Mouse (Mus musculus): Measurements from ENCODE around the gene Olfr777. TPM values are rescaled to one million over a fixed set of nuclear protein-coding genes. Genes with fewer than 3 reads are reported as not detected.
"Not testable (repeated sequence)": the region's sequence is repeated elsewhere in the genome, so short reads cannot be mapped to it uniquely, and the experiment has no call there.

Gene Olfr777
- polyA plus RNA-seq (2016; fragmentation: Nextera tagmentation; extraction: Ambion mirVana), result not detected in 2 replicates

DNA sequence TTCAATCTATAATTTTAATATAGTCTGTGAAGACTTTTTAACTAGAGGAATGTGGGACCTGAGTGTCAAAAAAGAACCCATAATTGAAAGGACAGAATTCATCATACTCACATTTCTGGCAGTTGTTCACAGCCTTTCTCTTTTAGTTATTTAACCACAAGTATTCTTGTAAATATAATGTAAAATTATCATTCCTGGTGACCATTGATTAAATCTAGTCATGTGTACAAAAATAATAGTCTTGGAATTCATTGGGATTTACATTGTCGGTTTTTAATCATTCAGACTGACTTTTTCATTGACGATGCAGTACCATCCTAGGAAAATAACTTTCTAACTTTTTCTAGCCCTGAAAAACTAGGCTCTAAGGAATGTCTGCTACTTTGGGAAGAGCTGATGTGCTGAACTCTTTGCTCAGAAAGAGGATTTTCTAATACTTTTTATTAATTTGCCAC lies at the start of gene Olfr777:
Gene Olfr777, minus strand, starts transcription at position 405 of the 455 bp plus-strand sequence.
- no peaks in the 10 kb centered on the region for H3K27me3 ChIP-seq (replicated peaks)
- H3K27ac ChIP-seq (ENCODE audit: poor library complexity, severe bottlenecking), result no peak within 1 kb of the TSS
- no peak within 1 kb of the TSS for H3K4me3 ChIP-seq
- no peaks in the 10 kb centered on the region for H3K9me3 ChIP-seq (replicated peaks)
- WGBS, result 83% methylated on average over 2 of the region's 2 CpGs
- H3K4me2 ChIP-seq, result no peak within 1 kb of the TSS
- no peaks in the 10 kb centered on the region for H3K36me3 ChIP-seq
- H3K4me1 ChIP-seq (replicated peaks), result no peaks in the 10 kb centered on the region
- no peak for ATAC-seq (ENCODE audit: insufficient number of reproducible peaks, low FRiP score)
- H3K9ac ChIP-seq, result no peak within 1 kb of the TSS

GRCm38 (mm10) chr10:129317817-129318216 lies 46.5 kb upstream of the Olfr777 start, which contains the start of gene Olfr780:
Olfr780 (plus strand) TSS chr10:129318117.
- H3K36me3 ChIP-seq, result no peaks in the 10 kb centered on the region
- H3K4me1 ChIP-seq (replicated peaks), result no peaks in the 10 kb centered on the region
- H3K4me3 ChIP-seq, result no peak within 1 kb of the TSS
- H3K27me3 ChIP-seq (replicated peaks), result no peaks in the 10 kb centered on the region
- H3K4me2 ChIP-seq, result no peak within 1 kb of the TSS
- no peak for ATAC-seq (ENCODE audit: insufficient number of reproducible peaks, low FRiP score)
- H3K27ac ChIP-seq (ENCODE audit: poor library complexity, severe bottlenecking), result no peak within 1 kb of the TSS
- no peak within 1 kb of the TSS for H3K9ac ChIP-seq
- no peaks in the 10 kb centered on the region for H3K9me3 ChIP-seq (replicated peaks)
- WGBS, result 70% methylated on average over 3 of the region's 3 CpGs

- H3K36me3 ChIP-seq; H3K27me3 ChIP-seq (replicated peaks); H3K9ac ChIP-seq; H3K4me2 ChIP-seq; H3K9me3 ChIP-seq (replicated peaks); H3K4me3 ChIP-seq; H3K4me1 ChIP-seq (replicated peaks); H3K27ac ChIP-seq (ENCODE audit: poor library complexity, severe bottlenecking); ATAC-seq (ENCODE audit: insufficient number of reproducible peaks, low FRiP score): not testable (repeated sequence)
- WGBS, result no CpG with 5 or more reads among the region's 1 CpGs
Observed at GRCm38 (mm10) chr10:129313521-129313920, 42.2 kb upstream of the Olfr777 start.

- ATAC-seq (ENCODE audit: insufficient number of reproducible peaks, low FRiP score); H3K4me2 ChIP-seq; H3K4me3 ChIP-seq; H3K27me3 ChIP-seq (replicated peaks); H3K36me3 ChIP-seq; H3K9ac ChIP-seq; H3K9me3 ChIP-seq (replicated peaks); H3K4me1 ChIP-seq (replicated peaks); H3K27ac ChIP-seq (ENCODE audit: poor library complexity, severe bottlenecking): not testable (repeated sequence)
- WGBS, result 39% methylated on average over 1 of the region's 1 CpGs
Observed at GRCm38 (mm10) chr10:129312973-129313372, 41.7 kb upstream of the Olfr777 start.

GRCm38 (mm10) chr10:129258827-129259226 lies 12.5 kb downstream of the Olfr777 start, which contains the start of gene Olfr776:
Olfr776 (plus strand) TSS chr10:129259127.
- Histone ChIP-seq H3K4me1 (replicated peaks) (no peaks in the 10 kb centered on the region), H3K27ac (ENCODE audit: poor library complexity, severe bottlenecking) (no peak within 1 kb of the TSS), H3K4me2 (no peak within 1 kb of the TSS), H3K36me3 (no peaks in the 10 kb centered on the region), H3K9me3 (replicated peaks) (no peaks in the 10 kb centered on the region), H3K9ac (no peak within 1 kb of the TSS), H3K27me3 (replicated peaks) (no peaks in the 10 kb centered on the region), H3K4me3 (no peak within 1 kb of the TSS)
- no peak for ATAC-seq (ENCODE audit: insufficient number of reproducible peaks, low FRiP score)

GRCm38 (mm10) chr10:129248112-129248511 lies 23.2 kb downstream of the Olfr777 start, which contains the start of gene Olfr775:
Olfr775 (plus strand) TSS chr10:129248412.
- ATAC-seq (ENCODE audit: insufficient number of reproducible peaks, low FRiP score), result no peak
- Histone ChIP-seq H3K4me3 (no peak within 1 kb of the TSS), H3K36me3 (no peaks in the 10 kb centered on the region), H3K27ac (ENCODE audit: poor library complexity, severe bottlenecking) (no peak within 1 kb of the TSS), H3K27me3 (replicated peaks) (no peaks in the 10 kb centered on the region), H3K9me3 (replicated peaks) (0 out of 2 replicates have a peak, but pooled peaks cover 3% of the 10 kb centered on the region), H3K4me1 (replicated peaks) (no peaks in the 10 kb centered on the region), H3K9ac (no peak within 1 kb of the TSS), H3K4me2 (no peak within 1 kb of the TSS)
- WGBS, result 73% methylated on average over 3 of the region's 3 CpGs

- Histone ChIP-seq H3K9ac (no peak within 1 kb of the TSS), H3K4me3 (no peak within 1 kb of the TSS), H3K27ac (ENCODE audit: poor library complexity, severe bottlenecking) (no peak within 1 kb of the TSS), H3K36me3 (no peaks in the 10 kb centered on the region), H3K4me1 (replicated peaks) (no peaks in the 10 kb centered on the region), H3K27me3 (replicated peaks) (no peaks in the 10 kb centered on the region), H3K4me2 (no peak within 1 kb of the TSS), H3K9me3 (replicated peaks) (0 out of 2 replicates have a peak, but pooled peaks cover 5% of the 10 kb centered on the region)
- WGBS, result 63% methylated on average over 2 of the region's 2 CpGs
- no peak for ATAC-seq (ENCODE audit: insufficient number of reproducible peaks, low FRiP score)
Observed at GRCm38 (mm10) chr10:129235904-129236303, 35.4 kb downstream of the Olfr777 start, which contains the start of gene Olfr774. Olfr774 (plus strand) TSS chr10:129236204.

DNA sequence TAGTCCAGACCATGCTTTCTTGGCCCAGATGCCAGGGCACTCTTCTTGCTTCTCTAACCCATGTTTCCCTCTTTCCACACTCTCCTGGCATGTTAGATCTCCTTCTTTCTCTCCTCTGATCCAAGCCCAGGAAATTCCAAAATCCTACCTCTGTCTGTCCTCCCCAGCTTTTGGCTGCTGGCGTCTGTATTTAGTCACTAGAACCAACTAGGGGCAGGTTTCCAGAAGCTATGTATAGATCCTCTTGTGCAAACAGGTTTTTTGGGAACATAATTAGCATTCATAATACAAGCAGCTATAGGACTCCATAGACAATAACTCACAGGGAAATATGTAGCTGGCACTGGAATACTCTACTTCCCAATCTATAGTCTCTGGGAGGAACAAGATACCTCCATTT lies 40.5 kb downstream of the Olfr777 start:
- Histone ChIP-seq H3K9ac (no peak overlapping the region), H3K36me3 (no peaks in the 10 kb centered on the region), H3K27ac (ENCODE audit: poor library complexity, severe bottlenecking) (no peak overlapping the region), H3K4me3 (no peak overlapping the region), H3K4me1 (replicated peaks) (no peaks in the 10 kb centered on the region), H3K9me3 (replicated peaks) (peaks cover 18% of the 10 kb centered on the region; the same call in 1 of the 2 replicates), H3K4me2 (no peak overlapping the region), H3K27me3 (replicated peaks) (no peaks in the 10 kb centered on the region)
- no peak for ATAC-seq (ENCODE audit: insufficient number of reproducible peaks, low FRiP score)
- WGBS, result 62% methylated on average over 1 of the region's 1 CpGs

Other genes starting within 250 kb of the Olfr777 start
- gene Olfr764-ps1, start 231.6 kb downstream of the Olfr777 start, polyA plus RNA-seq (2016; fragmentation: Nextera tagmentation; extraction: Ambion mirVana), result not detected in 2 replicates
- not detected in 2 replicates for gene Olfr765, start 221.5 kb downstream of the Olfr777 start, polyA plus RNA-seq (2016; fragmentation: Nextera tagmentation; extraction: Ambion mirVana)
- gene Olfr766-ps1, start 202.5 kb downstream of the Olfr777 start, polyA plus RNA-seq (2016; fragmentation: Nextera tagmentation; extraction: Ambion mirVana), result not detected in 2 replicates
- not detected in 2 replicates for gene Olfr767, start 188.6 kb downstream of the Olfr777 start, polyA plus RNA-seq (2016; fragmentation: Nextera tagmentation; extraction: Ambion mirVana)
- not detected in 2 replicates for gene Olfr768, start 172.1 kb downstream of the Olfr777 start, polyA plus RNA-seq (2016; fragmentation: Nextera tagmentation; extraction: Ambion mirVana)
- gene Olfr769, start 153.6 kb downstream of the Olfr777 start, polyA plus RNA-seq (2016; fragmentation: Nextera tagmentation; extraction: Ambion mirVana), result not detected in 2 replicates
- not detected in 2 replicates for gene Olfr770, start 132.5 kb downstream of the Olfr777 start, polyA plus RNA-seq (2016; fragmentation: Nextera tagmentation; extraction: Ambion mirVana)
- gene Olfr771, start 106.7 kb downstream of the Olfr777 start, polyA plus RNA-seq (2016; fragmentation: Nextera tagmentation; extraction: Ambion mirVana), result not detected in 2 replicates
- gene Olfr772, start 93.6 kb downstream of the Olfr777 start, polyA plus RNA-seq (2016; fragmentation: Nextera tagmentation; extraction: Ambion mirVana), result not detected in 2 replicates
- gene Olfr773, start 84.1 kb downstream of the Olfr777 start, polyA plus RNA-seq (2016; fragmentation: Nextera tagmentation; extraction: Ambion mirVana), result not detected in 2 replicates
- not detected in 2 replicates for gene Olfr774, start 35.3 kb downstream of the Olfr777 start, polyA plus RNA-seq (2016; fragmentation: Nextera tagmentation; extraction: Ambion mirVana)
- not detected in 2 replicates for gene Olfr775, start 23.1 kb downstream of the Olfr777 start, polyA plus RNA-seq (2016; fragmentation: Nextera tagmentation; extraction: Ambion mirVana)
- not detected in 2 replicates for gene Olfr776, start 12.4 kb downstream of the Olfr777 start, polyA plus RNA-seq (2016; fragmentation: Nextera tagmentation; extraction: Ambion mirVana)
- gene Olfr780, start 46.6 kb upstream of the Olfr777 start, polyA plus RNA-seq (2016; fragmentation: Nextera tagmentation; extraction: Ambion mirVana), result not detected in 2 replicates
- not detected in 2 replicates for gene Olfr781, start 57.4 kb upstream of the Olfr777 start, polyA plus RNA-seq (2016; fragmentation: Nextera tagmentation; extraction: Ambion mirVana)
- not detected in 2 replicates for gene Olfr782, start 77.4 kb upstream of the Olfr777 start, polyA plus RNA-seq (2016; fragmentation: Nextera tagmentation; extraction: Ambion mirVana)
- gene Olfr784, start 112.6 kb upstream of the Olfr777 start, polyA plus RNA-seq (2016; fragmentation: Nextera tagmentation; extraction: Ambion mirVana), result 0.05 TPM in 1 of 2 replicates, not detected in the other
- not detected in 2 replicates for gene Olfr785, start 133.9 kb upstream of the Olfr777 start, polyA plus RNA-seq (2016; fragmentation: Nextera tagmentation; extraction: Ambion mirVana)
- not detected in 2 replicates for gene Olfr786, start 155.8 kb upstream of the Olfr777 start, polyA plus RNA-seq (2016; fragmentation: Nextera tagmentation; extraction: Ambion mirVana)
- not detected in 2 replicates for gene Olfr787, start 190.4 kb upstream of the Olfr777 start, polyA plus RNA-seq (2016; fragmentation: Nextera tagmentation; extraction: Ambion mirVana)
- not detected in 2 replicates for gene Olfr788, start 199.5 kb upstream of the Olfr777 start, polyA plus RNA-seq (2016; fragmentation: Nextera tagmentation; extraction: Ambion mirVana)
- gene Olfr789, start 213.3 kb upstream of the Olfr777 start, polyA plus RNA-seq (2016; fragmentation: Nextera tagmentation; extraction: Ambion mirVana), result not detected in 2 replicates
- not detected in 2 replicates for gene Olfr790, start 227.0 kb upstream of the Olfr777 start, polyA plus RNA-seq (2016; fragmentation: Nextera tagmentation; extraction: Ambion mirVana)